Mouse (Mus musculus) lung, postnatal 0 days (tissue): ENCODE data around the gene Ddx19b. TPM values are rescaled to one million over a fixed set of nuclear protein-coding genes. Genes with fewer than 3 reads are reported as not detected.
A peak's percentile ranks its signal among the peaks of the same experiment; 100 is the strongest.
"Not testable (repeated sequence)": the region's sequence is repeated elsewhere in the genome, so short reads cannot be mapped to it uniquely, and the experiment has no call there.

Source experiments
- ATAC-seq: fragments of 200-750 bp; cut with Nextera tagmentation; 2 replicates; pipeline ENCODE4 v1.8.0; 2017; ENCODE audit warnings: moderate library complexity
- DNase-seq: peaks from one replicate; pipeline ENCODE4 v3.0.0-alpha.2; 2016; ENCODE audit warnings: low spot score
- H3K27ac ChIP-seq: fragments of 300-500 bp; sonication (generic); 2 replicates; pipeline ENCODE4 v1.5.1; 2014; ENCODE audit warnings: antibody characterized with exemption, mild to moderate bottlenecking, low read length, mixed read lengths
- H3K27me3 ChIP-seq: fragments of 300-500 bp; sonication (generic); replicated peaks from 2 replicates; pipeline ENCODE4 v1.6.1; 2014; ENCODE audit warnings: low read length, mixed read lengths; ENCODE audit not compliant: insufficient read depth
- H3K36me3 ChIP-seq: fragments of 300-500 bp; sonication (generic); 2 replicates; pipeline ENCODE4 v1.6.1; 2014; ENCODE audit warnings: low read length, mixed read lengths; ENCODE audit not compliant: insufficient read depth
- H3K4me1 ChIP-seq: fragments of 300-500 bp; sonication (generic); 2 replicates; pipeline ENCODE4 v1.6.1; 2014; ENCODE audit warnings: antibody characterized with exemption, low read depth, low read length, mixed read lengths; ENCODE audit not compliant: insufficient read depth
- H3K4me2 ChIP-seq: fragments of 300-500 bp; sonication (generic); replicated peaks from 2 replicates; pipeline ENCODE4 v1.6.1; 2014; ENCODE audit warnings: low read depth, mild to moderate bottlenecking, low read length, moderate library complexity, mixed read lengths
- H3K4me3 ChIP-seq: fragments of 300-500 bp; sonication (generic); 2 replicates; pipeline ENCODE4 v1.5.1; 2014; ENCODE audit warnings: low read depth, low read length
- H3K9ac ChIP-seq: fragments of 300-500 bp; sonication (generic); replicated peaks from 2 replicates; pipeline ENCODE4 v1.6.1; 2014; ENCODE audit warnings: low read depth, mild to moderate bottlenecking
- H3K9me3 ChIP-seq: fragments of 300-500 bp; sonication (generic); 2 replicates; pipeline ENCODE4 v1.6.1; 2016; ENCODE audit warnings: low read length, mixed read lengths
- CTCF ChIP-seq: IDR thresholded peaks from 2 replicates; pipeline ENCODE4 v1.5.1; 2016; ENCODE audit warnings: antibody characterized with exemption, mild to moderate bottlenecking
- EP300 ChIP-seq: IDR thresholded peaks from 2 replicates; pipeline ENCODE4 v1.6.1; 2016; ENCODE audit warnings: antibody characterized with exemption, mild to moderate bottlenecking, control low read depth
- WGBS: fragments of 180-500 bp; shearing (Covaris S2); extraction: QIAGEN DNeasy Blood & Tissue Kit; methylation state at CpG from one replicate; pipeline ENCODE4 v1.1.7; 2014; 5-methylcytosine and 5-hydroxymethylcytosine counted together
- polyA plus RNA-seq: library from polyadenylated mRNA; unstranded; fragments of >200 nt; fragmentation: Nextera tagmentation; extraction: Ambion mirVana; gene quantifications from 2 replicates; pipeline ENCODE4 v1.2.1, GENCODE M21; 2015

The Ddx19b gene
- polyA plus RNA-seq, 1 experiment from 2014 or later, result 3.4 TPM

- 88% methylated on average over 6 of the region's 6 CpGs for WGBS
- ATAC-seq, result no peak
- Histone ChIP-seq H3K4me1 (no peaks in the 10 kb centered on the region), H3K9me3 (no peaks in the 10 kb centered on the region), H3K9ac (no peak overlapping the region), H3K27me3 (no peaks in the 10 kb centered on the region), H3K4me2 (no peak overlapping the region), H3K27ac (no peak overlapping the region), H3K4me3 (no peak overlapping the region), H3K36me3 (no peaks in the 10 kb centered on the region; the same call in 1 of the 2 replicates)
- TF ChIP-seq EP300 (no peak), CTCF (no peak)
- no peak for DNase-seq
These were observed 71.6 kb downstream of the Ddx19b start for GRCm38 (mm10) chr8:110959906-110960305.

- no peak overlapping the region for H3K9ac ChIP-seq
- no peak overlapping the region for H3K4me2 ChIP-seq
- H3K36me3 ChIP-seq, result no peaks in the 10 kb centered on the region; the same call in 1 of the 2 replicates
- ATAC-seq (no peak), DNase-seq (no peak)
- H3K27me3 ChIP-seq, result no peaks in the 10 kb centered on the region
- 92% methylated on average over 12 of the region's 12 CpGs for WGBS
- no peaks in the 10 kb centered on the region for H3K4me1 ChIP-seq
- H3K4me3 ChIP-seq, result no peak overlapping the region
- TF ChIP-seq CTCF, result no peak
- TF ChIP-seq EP300, result no peak
- H3K27ac ChIP-seq, result no peak overlapping the region
- no peaks in the 10 kb centered on the region for H3K9me3 ChIP-seq
These were observed 72.3 kb downstream of the Ddx19b start for GRCm38 (mm10) chr8:110959071-110959780.

- 91% methylated on average over 7 of the region's 7 CpGs for WGBS
- H3K4me3 ChIP-seq, H3K4me1 ChIP-seq, DNase-seq, ATAC-seq, H3K27ac ChIP-seq, H3K9ac ChIP-seq, H3K4me2 ChIP-seq, H3K9me3 ChIP-seq, H3K36me3 ChIP-seq, H3K27me3 ChIP-seq: not testable (repeated sequence)
- TF ChIP-seq CTCF, result peak; percentile 13; the same call in 1 of the 2 replicates
These were observed 73.0 kb downstream of the Ddx19b start for GRCm38 (mm10) chr8:110958553-110958952.

GRCm38 (mm10) chr8:110958135-110958534, 73.4 kb downstream of the Ddx19b start:
- ATAC-seq (no peak), DNase-seq (no peak)
- 93% methylated on average over 5 of the region's 5 CpGs for WGBS

GRCm38 (mm10) chr8:110957471-110957870, 74.1 kb downstream of the Ddx19b start:
- Histone ChIP-seq H3K9me3 (no peaks in the 10 kb centered on the region), H3K9ac (no peak overlapping the region), H3K36me3 (no peaks in the 10 kb centered on the region; the same call in 1 of the 2 replicates), H3K4me3 (no peak overlapping the region), H3K4me2 (no peak overlapping the region), H3K27ac (no peak overlapping the region), H3K27me3 (no peaks in the 10 kb centered on the region), H3K4me1 (no peaks in the 10 kb centered on the region)
- no peak for TF ChIP-seq CTCF
- no peak for TF ChIP-seq EP300
- ATAC-seq (no peak), DNase-seq (no peak)
- WGBS, result 84% methylated on average over 18 of the region's 19 CpGs

More at GRCm38 (mm10) chr8:110958135-110958534, 73.4 kb downstream of the Ddx19b start:
- Histone ChIP-seq H3K36me3 (no peaks in the 10 kb centered on the region; the same call in 1 of the 2 replicates), H3K4me2 (no peak overlapping the region), H3K27ac (no peak overlapping the region), H3K4me3 (no peak overlapping the region), H3K27me3 (no peaks in the 10 kb centered on the region), H3K9ac (no peak overlapping the region), H3K9me3 (no peaks in the 10 kb centered on the region), H3K4me1 (no peaks in the 10 kb centered on the region)
- TF ChIP-seq EP300 (no peak), CTCF (no peak)

GRCm38 (mm10) chr8:110956619-110957450, 74.7 kb downstream of the Ddx19b start:
- DNase-seq (no peak), ATAC-seq (no peak)
- Histone ChIP-seq H3K9me3 (no peaks in the 10 kb centered on the region), H3K4me2 (no peak overlapping the region), H3K4me1 (no peaks in the 10 kb centered on the region), H3K9ac (no peak overlapping the region), H3K27ac (no peak overlapping the region), H3K36me3 (no peaks in the 10 kb centered on the region; the same call in 1 of the 2 replicates), H3K27me3 (no peaks in the 10 kb centered on the region), H3K4me3 (no peak overlapping the region)
- TF ChIP-seq EP300, result no peak
- TF ChIP-seq CTCF, result no peak
- WGBS, result 85% methylated on average over 15 of the region's 15 CpGs
